Mouse (Mus musculus): ENCODE measurements around the gene Npas2. TPM values are rescaled to one million over a fixed set of nuclear protein-coding genes. Genes with fewer than 3 reads are reported as not detected.

Npas2 gene
- polyA plus RNA-seq, 1 experiment from 2014 or later = 2.4 TPM

DNA sequence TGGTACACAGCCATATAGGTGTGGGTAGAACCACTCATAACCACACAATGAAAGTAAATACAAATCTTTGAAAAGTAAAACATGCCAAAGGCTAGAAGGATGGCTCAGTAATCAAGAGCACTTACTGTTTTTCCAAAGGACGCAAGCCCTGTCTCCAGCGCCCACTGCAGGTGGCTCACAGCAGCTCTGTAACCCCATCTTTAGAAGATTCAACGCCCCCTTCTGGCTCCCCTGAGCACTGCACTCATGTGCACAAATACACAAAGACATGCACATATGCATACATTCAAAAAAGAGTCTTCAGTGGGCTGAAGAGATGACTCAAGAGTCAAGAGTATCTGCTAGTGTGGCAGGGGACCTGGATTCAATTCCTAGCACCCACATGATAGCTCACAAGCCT, 36.5 kb downstream of the Npas2 start:
- H3K4me2 ChIP-seq = no peak overlapping the region
- 62% methylated on average over 3 of the region's 3 CpGs for WGBS
- no peaks in the 10 kb centered on the region for H3K4me1 ChIP-seq
- no peaks in the 10 kb centered on the region for H3K27me3 ChIP-seq (replicated peaks)
- no peak overlapping the region for H3K9ac ChIP-seq
- no peak overlapping the region for H3K27ac ChIP-seq
- no peaks in the 10 kb centered on the region for H3K9me3 ChIP-seq
- H3K4me3 ChIP-seq (replicated peaks) = no peak overlapping the region
- ATAC-seq (ENCODE audit: insufficient read depth, low FRiP score, low read depth) = no peak
- no peaks in the 10 kb centered on the region for H3K36me3 ChIP-seq

DNA sequence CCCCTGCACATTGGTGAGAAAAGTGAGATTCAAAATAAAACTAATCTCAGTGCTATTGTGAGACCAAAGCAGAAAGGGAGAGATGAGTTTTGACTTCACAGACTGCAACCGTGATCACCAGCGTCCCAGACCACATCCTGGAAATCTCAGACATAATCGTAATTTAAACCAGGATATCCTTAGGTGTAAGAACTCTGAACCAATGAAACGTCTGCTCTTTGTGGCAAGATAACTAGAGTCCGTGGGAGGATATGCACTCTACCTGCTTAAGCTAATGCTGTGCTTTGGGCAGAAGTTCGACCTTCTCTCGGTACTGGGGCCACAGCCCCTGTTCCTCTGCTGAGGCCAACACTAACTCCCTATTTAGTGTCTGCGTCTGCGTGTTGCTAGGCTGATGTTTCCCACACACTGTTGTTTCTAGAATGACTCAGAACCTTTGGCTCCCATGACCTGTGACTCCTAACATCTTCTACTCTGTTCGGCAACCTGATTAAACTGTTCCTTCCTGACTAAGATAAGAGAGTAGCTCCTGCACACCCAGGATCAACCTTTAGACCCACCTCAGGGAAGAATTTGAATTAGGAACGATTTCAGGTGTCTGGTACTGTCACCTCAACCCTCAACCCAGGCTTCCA, 41.4 kb downstream of the Npas2 start:
- Histone ChIP-seq H3K9ac (no peak overlapping the region), H3K4me2 (no peak overlapping the region), H3K4me1 (no peaks in the 10 kb centered on the region), H3K36me3 (no peaks in the 10 kb centered on the region), H3K27ac (no peak overlapping the region), H3K4me3 (replicated peaks) (no peak overlapping the region), H3K9me3 (no peaks in the 10 kb centered on the region), H3K27me3 (replicated peaks) (no peaks in the 10 kb centered on the region)
- no peak for ATAC-seq (ENCODE audit: insufficient read depth, low FRiP score, low read depth)
- 64% methylated on average over 11 of the region's 11 CpGs for WGBS

DNA sequence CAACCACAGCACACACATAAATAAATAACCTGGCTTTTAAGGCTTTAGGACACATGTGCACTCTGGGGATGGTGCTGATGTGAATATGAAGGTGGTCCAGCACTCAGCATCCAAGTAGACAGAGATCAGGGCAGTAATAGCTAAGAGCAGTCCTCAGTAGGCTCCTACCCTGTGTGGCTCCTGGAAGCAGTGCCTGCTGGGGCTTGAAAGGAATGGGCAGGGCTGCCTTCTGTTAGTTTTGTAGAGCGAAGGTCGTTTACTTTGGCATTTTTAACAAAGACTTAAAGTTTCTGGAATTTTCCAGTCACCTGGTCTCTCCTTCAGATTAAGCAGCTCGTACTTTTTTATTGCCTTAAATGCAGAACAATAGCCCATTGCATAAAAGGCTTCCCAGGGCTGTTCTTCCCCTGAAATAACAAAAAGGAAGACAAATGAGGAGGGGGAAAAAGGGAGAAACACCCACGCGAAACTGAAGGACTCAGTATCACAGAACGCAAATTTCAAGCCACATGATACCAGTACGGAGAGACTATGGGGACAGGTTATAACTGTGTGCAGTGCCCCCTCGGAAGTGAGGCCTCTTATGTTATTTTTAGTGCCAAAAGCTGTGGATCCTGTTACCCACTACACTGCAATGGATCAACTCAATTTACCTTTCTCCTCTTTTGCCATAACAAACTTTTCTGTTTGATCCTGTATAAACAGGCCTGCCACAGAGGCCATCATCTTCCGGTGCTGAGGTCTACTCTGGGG, 44.1 kb downstream of the Npas2 start:
- no peak overlapping the region for H3K9ac ChIP-seq
- H3K4me1 ChIP-seq = no peaks in the 10 kb centered on the region
- H3K36me3 ChIP-seq = no peaks in the 10 kb centered on the region
- H3K27me3 ChIP-seq (replicated peaks) = no peaks in the 10 kb centered on the region
- H3K27ac ChIP-seq = peak overlapping the region; percentile 75
- H3K9me3 ChIP-seq = no peaks in the 10 kb centered on the region
- peak; percentile 85 for ATAC-seq (ENCODE audit: insufficient read depth, low FRiP score, low read depth)
- H3K4me2 ChIP-seq = no peak overlapping the region
- 52% methylated on average over 9 of the region's 9 CpGs for WGBS
- H3K4me3 ChIP-seq (replicated peaks) = no peak overlapping the region

DNA sequence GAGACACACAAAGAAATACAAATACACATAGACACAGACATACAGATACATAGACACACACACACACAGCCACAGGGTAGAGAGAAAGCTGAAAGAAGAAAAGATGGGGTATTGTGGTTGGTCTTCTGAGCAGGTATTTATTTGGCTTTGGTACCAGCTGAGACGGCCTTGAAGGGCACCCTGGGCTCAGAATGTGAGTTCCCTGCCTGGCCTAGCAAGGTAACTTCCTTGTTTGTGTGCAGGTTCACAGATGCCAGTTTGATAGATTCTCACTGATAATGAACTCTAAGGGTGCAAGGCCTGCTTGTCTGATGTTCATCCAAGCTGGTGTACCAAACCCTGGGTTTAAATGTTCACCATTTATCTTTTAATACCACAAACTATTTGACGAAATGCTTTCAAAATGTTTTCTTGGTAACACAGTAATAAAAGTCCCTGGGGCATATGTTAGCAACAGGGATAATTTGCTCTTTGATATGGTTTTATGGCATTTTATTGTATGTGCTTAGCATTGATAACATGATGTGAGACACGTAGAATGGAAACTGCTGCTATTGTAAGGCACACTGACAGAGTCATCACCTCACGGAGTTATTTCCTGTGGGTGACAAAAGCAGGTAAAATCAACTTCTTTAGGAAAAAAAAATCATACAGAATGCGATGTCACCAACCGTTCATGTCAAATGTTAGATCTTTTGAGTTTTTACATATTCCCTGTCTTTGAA, 47.5 kb downstream of the Npas2 start:
- Histone ChIP-seq H3K4me1 (no peaks in the 10 kb centered on the region), H3K27ac (no peak overlapping the region), H3K4me2 (no peak overlapping the region), H3K4me3 (replicated peaks) (no peak overlapping the region), H3K9me3 (no peaks in the 10 kb centered on the region), H3K36me3 (no peaks in the 10 kb centered on the region), H3K27me3 (replicated peaks) (no peaks in the 10 kb centered on the region), H3K9ac (no peak overlapping the region)
- ATAC-seq (ENCODE audit: insufficient read depth, low FRiP score, low read depth) = no peak
- WGBS = 81% methylated on average over 6 of the region's 6 CpGs

DNA sequence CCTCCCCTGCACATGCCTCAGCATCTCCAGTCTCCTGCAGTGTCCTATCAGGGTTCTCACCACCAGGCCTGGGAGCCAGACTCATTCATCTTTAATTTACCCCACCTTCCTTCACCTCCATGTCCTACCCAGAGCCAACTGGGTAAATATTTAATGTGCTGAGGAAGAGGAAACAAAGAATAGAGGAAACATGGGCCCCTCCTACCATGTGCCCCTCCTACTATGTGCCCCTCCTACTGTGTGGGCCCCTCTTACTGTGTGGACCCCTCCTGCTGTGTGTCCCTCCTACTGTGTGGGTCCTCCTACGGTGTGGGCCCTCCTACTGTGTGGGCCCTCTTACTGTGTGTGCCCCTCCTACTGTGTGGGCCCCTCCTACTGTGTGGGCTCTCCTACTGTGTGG, 51.2 kb downstream of the Npas2 start:
- Histone ChIP-seq H3K9ac (no peak overlapping the region), H3K4me2 (no peak overlapping the region), H3K4me1 (no peaks in the 10 kb centered on the region), H3K9me3 (no peaks in the 10 kb centered on the region), H3K4me3 (replicated peaks) (no peak overlapping the region), H3K27ac (no peak overlapping the region), H3K27me3 (replicated peaks) (no peaks in the 10 kb centered on the region), H3K36me3 (no peaks in the 10 kb centered on the region)
- peak; percentile 79 for ATAC-seq (ENCODE audit: insufficient read depth, low FRiP score, low read depth)
- 29% methylated on average over 1 of the region's 1 CpGs for WGBS

DNA sequence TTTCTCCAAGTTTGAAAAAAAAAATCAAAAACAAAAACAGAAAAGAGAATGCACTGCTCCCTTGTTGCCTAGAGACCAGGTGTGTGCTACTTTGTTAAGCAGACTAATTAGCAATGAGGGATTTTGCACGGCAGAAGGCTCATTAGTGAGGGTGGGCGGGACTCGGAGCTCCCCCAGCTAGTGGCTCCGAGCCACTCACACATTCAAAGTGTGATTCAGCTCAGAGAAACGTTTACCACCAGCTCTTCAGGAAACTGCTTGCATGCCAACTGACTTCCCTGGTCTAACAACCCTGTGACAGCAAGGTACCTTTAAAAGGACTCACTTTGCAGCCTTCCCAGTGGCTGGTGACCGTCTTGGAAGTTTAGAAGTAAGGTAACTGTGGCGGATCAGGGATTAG, 58.1 kb downstream of the Npas2 start:
- no peaks in the 10 kb centered on the region for H3K27me3 ChIP-seq (replicated peaks)
- no peak overlapping the region for H3K9ac ChIP-seq
- H3K4me1 ChIP-seq = no peaks in the 10 kb centered on the region
- H3K36me3 ChIP-seq = no peaks in the 10 kb centered on the region
- no peak for ATAC-seq (ENCODE audit: insufficient read depth, low FRiP score, low read depth)
- no peak overlapping the region for H3K4me2 ChIP-seq
- H3K9me3 ChIP-seq = no peaks in the 10 kb centered on the region
- H3K4me3 ChIP-seq (replicated peaks) = no peak overlapping the region
- WGBS = 49% methylated on average over 7 of the region's 7 CpGs
- H3K27ac ChIP-seq = no peak overlapping the region

DNA sequence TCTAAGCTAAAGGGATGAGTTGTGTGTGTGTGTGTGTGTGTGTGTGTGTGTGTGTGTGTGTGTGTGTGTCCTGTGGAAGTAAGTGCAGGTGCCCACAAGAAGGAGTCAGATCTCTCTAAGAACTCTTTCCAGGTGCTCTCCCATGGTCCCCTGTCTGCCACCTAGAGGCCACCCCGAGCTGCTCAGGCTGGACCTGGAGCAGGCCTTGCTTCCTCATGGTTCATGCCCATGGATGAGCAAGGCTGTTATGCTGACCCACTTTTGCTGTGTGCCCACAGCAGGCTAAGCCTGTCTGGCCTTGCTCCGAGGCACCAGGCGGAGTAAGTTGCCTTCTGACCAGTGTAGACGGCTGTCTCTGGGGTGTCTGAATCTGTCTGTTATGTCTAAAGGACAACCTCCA, 60.2 kb downstream of the Npas2 start:
- no peaks in the 10 kb centered on the region for H3K27me3 ChIP-seq (replicated peaks)
- H3K27ac ChIP-seq = no peak overlapping the region
- H3K9ac ChIP-seq = no peak overlapping the region
- no peak overlapping the region for H3K4me3 ChIP-seq (replicated peaks)
- 69% methylated on average over 4 of the region's 4 CpGs for WGBS
- no peaks in the 10 kb centered on the region for H3K36me3 ChIP-seq
- H3K4me2 ChIP-seq = no peak overlapping the region
- no peaks in the 10 kb centered on the region for H3K9me3 ChIP-seq
- no peaks in the 10 kb centered on the region for H3K4me1 ChIP-seq
- no peak for ATAC-seq (ENCODE audit: insufficient read depth, low FRiP score, low read depth)

DNA sequence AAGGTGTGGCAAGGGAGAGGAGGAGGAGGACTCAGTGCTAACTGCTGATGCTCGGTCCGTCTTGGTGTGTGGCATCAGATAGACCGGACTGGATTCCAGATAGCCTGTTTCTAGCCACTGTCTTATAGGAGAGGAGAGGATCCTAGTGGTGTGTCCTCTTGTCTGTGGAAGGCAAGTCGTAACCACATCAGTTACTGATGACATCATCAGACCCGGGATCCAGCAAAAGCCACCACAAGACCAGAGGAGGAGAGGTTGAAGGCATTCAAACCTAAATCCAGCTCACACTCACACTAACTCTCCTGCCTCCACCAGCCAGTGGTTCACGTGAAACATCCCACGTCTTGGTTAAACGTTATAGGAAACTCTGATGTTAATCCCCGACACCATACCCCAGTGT, 62.5 kb downstream of the Npas2 start:
- WGBS = 84% methylated on average over 9 of the region's 9 CpGs
- Histone ChIP-seq H3K27me3 (replicated peaks) (no peaks in the 10 kb centered on the region), H3K9me3 (no peaks in the 10 kb centered on the region), H3K9ac (no peak overlapping the region), H3K36me3 (no peaks in the 10 kb centered on the region), H3K27ac (no peak overlapping the region), H3K4me3 (replicated peaks) (no peak overlapping the region), H3K4me1 (no peaks in the 10 kb centered on the region), H3K4me2 (no peak overlapping the region)
- ATAC-seq (ENCODE audit: insufficient read depth, low FRiP score, low read depth) = no peak

DNA sequence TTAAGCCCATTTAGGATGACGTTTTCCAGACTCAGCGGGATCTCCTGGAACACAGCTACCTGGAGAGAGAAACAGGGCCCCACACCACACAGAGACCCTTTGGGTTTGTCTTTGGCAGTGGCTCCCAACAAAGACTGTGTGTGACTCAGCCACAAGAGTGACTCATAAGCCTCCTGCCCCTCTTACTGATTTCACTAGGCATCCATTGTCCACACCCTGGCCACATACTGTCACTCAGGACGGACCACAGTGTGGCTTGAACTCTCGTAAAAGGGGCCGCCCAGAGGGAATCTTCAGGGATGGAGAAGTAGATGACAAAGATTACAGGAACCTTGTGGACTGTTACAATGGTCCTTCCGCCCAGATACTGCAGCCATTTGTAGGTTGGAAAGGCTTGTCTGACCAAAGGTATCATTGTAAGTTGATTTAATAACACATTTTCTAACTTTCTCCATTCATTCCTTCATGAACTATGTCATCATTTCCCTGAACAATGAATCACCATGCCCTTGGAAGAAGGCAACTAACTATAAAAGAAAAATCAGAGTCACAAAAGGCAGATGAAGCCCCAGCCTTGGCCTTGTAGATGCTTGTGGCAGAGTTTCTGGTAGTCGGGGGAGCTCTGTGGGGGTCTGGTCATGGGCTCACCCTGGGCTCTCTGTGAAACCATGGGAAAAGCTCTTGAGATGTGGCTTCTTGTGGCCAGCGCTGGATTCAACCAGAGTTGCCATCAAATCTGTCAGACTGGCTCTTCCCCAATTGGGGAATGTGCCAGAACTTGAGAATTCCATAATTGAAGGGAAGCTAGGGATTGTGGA, 63.2 kb downstream of the Npas2 start:
- H3K36me3 ChIP-seq = no peaks in the 10 kb centered on the region
- H3K27me3 ChIP-seq (replicated peaks) = no peaks in the 10 kb centered on the region
- no peak overlapping the region for H3K9ac ChIP-seq
- H3K27ac ChIP-seq = no peak overlapping the region
- WGBS = 86% methylated on average over 8 of the region's 8 CpGs
- H3K4me1 ChIP-seq = no peaks in the 10 kb centered on the region
- no peaks in the 10 kb centered on the region for H3K9me3 ChIP-seq
- H3K4me2 ChIP-seq = no peak overlapping the region
- ATAC-seq (ENCODE audit: insufficient read depth, low FRiP score, low read depth) = no peak
- no peak overlapping the region for H3K4me3 ChIP-seq (replicated peaks)

DNA sequence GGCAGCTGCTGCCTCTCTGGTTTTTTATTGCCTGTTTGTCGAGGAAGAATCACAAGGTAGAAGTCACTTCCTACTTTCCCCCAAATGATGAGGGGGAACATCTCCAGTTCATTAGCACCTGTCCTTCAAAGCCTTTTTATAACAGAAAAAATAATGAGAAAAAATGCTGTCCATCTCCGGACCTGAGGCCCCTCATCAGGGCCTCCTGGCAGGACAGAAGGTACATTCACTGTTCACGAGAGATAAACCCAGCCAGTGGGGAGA, 63.7 kb downstream of the Npas2 start:
- H3K4me1 ChIP-seq = no peaks in the 10 kb centered on the region
- no peak for ATAC-seq (ENCODE audit: insufficient read depth, low FRiP score, low read depth)
- H3K9ac ChIP-seq = no peak overlapping the region
- no peak overlapping the region for H3K4me2 ChIP-seq
- H3K27ac ChIP-seq = no peak overlapping the region
- H3K4me3 ChIP-seq (replicated peaks) = no peak overlapping the region
- no peaks in the 10 kb centered on the region for H3K9me3 ChIP-seq
- 66% methylated on average over 3 of the region's 3 CpGs for WGBS
- H3K27me3 ChIP-seq (replicated peaks) = no peaks in the 10 kb centered on the region
- H3K36me3 ChIP-seq = no peaks in the 10 kb centered on the region

DNA sequence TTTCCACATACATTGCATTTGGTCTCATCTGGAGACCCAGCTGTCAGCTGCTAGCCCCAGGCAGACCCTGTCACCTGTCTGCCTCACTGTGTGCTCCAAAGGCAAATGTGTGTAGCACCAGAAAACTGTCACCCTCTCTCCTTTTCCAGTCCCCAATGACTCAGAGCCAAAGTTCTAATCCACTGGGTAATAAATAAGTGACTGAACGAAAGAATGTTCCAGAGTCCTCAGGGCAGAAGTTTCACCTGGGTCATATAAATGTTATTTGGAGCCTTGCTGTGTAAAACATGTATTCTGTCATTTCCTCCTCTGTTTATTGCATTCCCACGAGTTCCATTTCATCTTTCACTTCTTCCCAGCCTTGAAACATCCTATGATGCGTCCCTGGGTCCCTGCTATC, 66.1 kb downstream of the Npas2 start:
- ATAC-seq (ENCODE audit: insufficient read depth, low FRiP score, low read depth) = no peak
- H3K4me1 ChIP-seq = no peaks in the 10 kb centered on the region

More for the DNA sequence above, 66.1 kb downstream of the Npas2 start:
- no peak overlapping the region for H3K27ac ChIP-seq
- no peak overlapping the region for H3K4me2 ChIP-seq
- H3K9ac ChIP-seq = no peak overlapping the region
- H3K27me3 ChIP-seq (replicated peaks) = no peaks in the 10 kb centered on the region
- WGBS = 50% methylated on average over 3 of the region's 3 CpGs
- H3K36me3 ChIP-seq = no peaks in the 10 kb centered on the region
- no peaks in the 10 kb centered on the region for H3K9me3 ChIP-seq
- H3K4me3 ChIP-seq (replicated peaks) = no peak overlapping the region

Data from stomach, embryonic 15.5 days (tissue).